8 mouse cellular contexts compared by ENCODE assay signal in genomic region chr4:35372528-35373212, GRCm38 (mm10).
DNase-seq lines count a peak whose midpoint lies in the region; ATAC-seq lines count a peak whose summit lies in the region.

No protein-coding gene starts in this region.

- H3K4me2 ChIP-seq in forebrain, embryonic 14.5 days (ENCODE audit: low read length), result 0 out of 2 replicates have a peak overlapping the region, but pooled peaks have one; percentile 15
- 0 out of 2 replicates have a peak overlapping the region, but pooled peaks have one; percentile 22 for H3K4me2 ChIP-seq in hindbrain, embryonic 14.5 days (replicated peaks)

- no peak overlapping the region for H3K4me3 ChIP-seq in forebrain, embryonic 14.5 days (ENCODE audit: low read depth, low read length)
- no peak overlapping the region for H3K4me3 ChIP-seq in hindbrain, embryonic 14.5 days (replicated peaks; ENCODE audit: low read length)

- H3K36me3 ChIP-seq in forebrain, embryonic 14.5 days (ENCODE audit: control insufficient read depth, insufficient read depth, low read length), result no peaks in the 10 kb centered on the region
- H3K36me3 ChIP-seq in hindbrain, embryonic 14.5 days (replicated peaks; ENCODE audit: control insufficient read depth, insufficient read depth), result no peaks in the 10 kb centered on the region

- peak; percentile 89 for ATAC-seq in forebrain, embryonic 14.5 days
- ATAC-seq in hindbrain, embryonic 14.5 days (ENCODE audit: low FRiP score), result peak; percentile 88

- no peaks in the 10 kb centered on the region for H3K27me3 ChIP-seq in forebrain, embryonic 14.5 days (replicated peaks; ENCODE audit: control insufficient read depth, insufficient read depth, low read length)
- no peaks in the 10 kb centered on the region for H3K27me3 ChIP-seq in hindbrain, embryonic 14.5 days (ENCODE audit: control insufficient read depth, insufficient read depth, low read length)

- H3K9me3 ChIP-seq in forebrain, embryonic 14.5 days (replicated peaks; ENCODE audit: control insufficient read depth, low read length), result no peaks in the 10 kb centered on the region
- H3K9me3 ChIP-seq in hindbrain, embryonic 14.5 days (ENCODE audit: control insufficient read depth, low read length), result no peaks in the 10 kb centered on the region

- H3K27ac ChIP-seq in forebrain, embryonic 14.5 days (ENCODE audit: low read depth, low read length), result no peak overlapping the region
- peak overlapping the region; percentile 38; the same call in 1 of the 2 replicates for H3K27ac ChIP-seq in hindbrain, embryonic 14.5 days

- H3K9ac ChIP-seq in forebrain, embryonic 14.5 days (ENCODE audit: low read length), result no peak overlapping the region
- H3K9ac ChIP-seq in hindbrain, embryonic 14.5 days, result no peak overlapping the region

- DNase-seq in Muller cell, postnatal 12 days (ENCODE audit: inconsistent ontology term), result peak; percentile 42
- peak; percentile 35 for DNase-seq in c-Kit-positive CD71-positive TER-119-positive erythroid progenitor cells, embryonic 14.5 days (ENCODE audit: low spot score)
- DNase-seq in forebrain, embryonic 14.5 days (ENCODE audit: low spot score), result peak; percentile 93
- DNase-seq in hindbrain, embryonic 14.5 days (ENCODE audit: low spot score), result peak; percentile 96
- peak; percentile 86 to 91 for DNase-seq in layer of hippocampus, postnatal 10 days (ENCODE audit: low spot score in 2 of 2)
- peak; percentile 79 for DNase-seq in lung, postnatal 14 days
- peak; percentile 72 for DNase-seq in right cerebral cortex, adult 18-20 months
- peak; percentile 65 for DNase-seq in urinary bladder, postnatal 14 days (ENCODE audit: low spot score)

- WGBS in forebrain, embryonic 14.5 days, result 29% methylated on average over 8 of the region's 8 CpGs
- 34% methylated on average over 8 of the region's 8 CpGs for WGBS in hindbrain, embryonic 14.5 days

- H3K4me1 ChIP-seq in forebrain, embryonic 14.5 days (ENCODE audit: control insufficient read depth, insufficient read depth, low read length), result peaks cover 3% of the 10 kb centered on the region; the same call in 1 of the 2 replicates
- H3K4me1 ChIP-seq in hindbrain, embryonic 14.5 days (replicated peaks; ENCODE audit: control insufficient read depth, insufficient read depth, low read length), result peaks cover 25% of the 10 kb centered on the region

Comparison
In these comparisons a context has a peak if more than half of its experiments do, and no peak if none do; other contexts are left out.
1. DNase-seq: peak in every context shown above with its lines; median percentile 96 in hindbrain, embryonic 14.5 days; 93 in forebrain, embryonic 14.5 days; 88 in layer of hippocampus, postnatal 10 days; 79 in lung, postnatal 14 days; 72 in right cerebral cortex, adult 18-20 months; 65 in urinary bladder, postnatal 14 days; 42 in Muller cell, postnatal 12 days; 35 in c-Kit-positive CD71-positive TER-119-positive erythroid progenitor cells, embryonic 14.5 days.